Mouse (Mus musculus) heart, adult 11 months (tissue): Measurements from ENCODE around the gene Dph1.
A peak's percentile ranks its signal among the peaks of the same experiment; 100 is the strongest.
"Not testable (repeated sequence)": the region's sequence is repeated elsewhere in the genome, so short reads cannot be mapped to it uniquely, and the experiment has no call there.

ENCODE experiments used
- DNase-seq: peaks from one replicate; pipeline ENCODE4 v3.0.0; 2022

Dph1 gene

DNA sequence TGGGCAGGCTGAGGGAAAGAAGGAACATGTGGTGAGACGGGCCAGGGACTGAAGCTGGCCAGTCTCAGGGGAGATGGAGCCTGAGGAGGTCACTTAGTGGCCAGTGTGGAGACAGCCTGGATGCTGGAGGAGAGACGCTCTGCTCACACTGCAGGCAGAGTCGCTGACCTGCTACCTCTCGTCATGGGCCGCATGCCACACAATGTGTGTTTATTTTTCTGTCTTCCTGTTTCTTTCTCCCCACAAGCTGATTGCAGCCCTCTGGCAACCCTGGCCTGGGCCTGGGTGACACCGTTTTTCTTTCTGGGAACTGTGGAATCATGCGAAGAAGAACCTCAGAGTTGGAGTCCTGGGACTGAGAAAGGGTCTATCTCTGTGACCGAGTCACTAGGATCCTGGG, 10.7 kb upstream of the Dph1 start:
- no peak for DNase-seq

DNA sequence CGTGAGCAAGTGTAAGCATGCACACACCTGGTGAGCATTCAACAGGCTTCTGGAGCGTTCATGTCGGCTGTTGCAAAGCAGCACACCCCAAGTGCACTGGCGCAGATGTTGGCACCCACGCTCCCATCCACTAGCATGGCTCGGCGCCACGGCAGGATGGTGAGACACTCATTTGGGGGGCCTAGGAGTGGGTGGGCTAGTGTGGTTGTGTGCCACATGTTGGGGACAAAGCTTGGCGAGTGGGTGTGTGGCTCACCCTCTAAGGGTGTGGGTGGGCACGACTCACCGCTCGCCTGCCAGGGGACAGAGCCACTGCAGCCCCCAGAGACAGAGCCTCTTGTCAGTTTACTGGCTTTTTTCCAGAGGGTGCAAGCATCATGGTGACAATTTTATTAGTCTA, 9.9 kb upstream of the Dph1 start:
- no peak for DNase-seq

DNA sequence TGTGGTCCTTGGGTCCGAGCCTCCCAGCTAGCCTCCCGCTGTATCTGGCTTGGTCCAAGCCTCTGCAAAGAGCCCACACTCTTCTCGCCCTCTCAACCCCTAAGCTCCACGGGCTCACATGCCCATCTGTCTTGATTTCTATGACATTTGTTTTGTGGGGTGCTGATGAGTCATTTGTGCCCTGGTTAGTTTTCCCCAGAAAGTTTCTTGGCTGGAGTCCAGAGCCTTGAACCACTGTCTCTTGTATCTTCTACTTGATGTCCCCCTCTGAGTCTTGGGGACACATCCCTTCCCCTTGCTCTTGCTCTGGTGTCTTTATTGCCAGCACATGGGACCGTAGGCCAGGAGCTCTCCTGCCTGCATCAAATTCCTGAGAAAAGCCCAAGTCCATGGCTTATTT, 8.9 kb upstream of the Dph1 start:
- no peak for DNase-seq

DNA sequence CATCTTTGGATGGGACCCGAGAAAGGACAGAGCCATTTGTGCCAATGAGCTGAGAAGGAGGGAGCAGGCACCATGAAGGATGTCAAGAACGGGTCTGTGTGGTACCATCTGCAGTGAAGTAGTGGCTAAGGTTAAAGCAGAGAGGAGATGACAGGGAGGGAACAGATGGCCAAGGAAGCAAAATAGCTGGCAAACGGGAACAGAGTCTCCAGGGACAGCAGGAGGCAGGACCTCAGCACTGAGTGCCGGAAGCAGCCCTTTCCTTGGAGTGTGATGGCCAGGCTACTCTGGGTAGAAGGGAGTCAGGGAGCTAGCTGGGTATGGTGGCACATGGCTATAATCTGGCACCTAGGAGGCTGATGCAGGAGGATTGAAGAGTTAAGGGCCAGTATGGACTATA, 7.8 kb upstream of the Dph1 start:
- DNase-seq, result no peak

DNA sequence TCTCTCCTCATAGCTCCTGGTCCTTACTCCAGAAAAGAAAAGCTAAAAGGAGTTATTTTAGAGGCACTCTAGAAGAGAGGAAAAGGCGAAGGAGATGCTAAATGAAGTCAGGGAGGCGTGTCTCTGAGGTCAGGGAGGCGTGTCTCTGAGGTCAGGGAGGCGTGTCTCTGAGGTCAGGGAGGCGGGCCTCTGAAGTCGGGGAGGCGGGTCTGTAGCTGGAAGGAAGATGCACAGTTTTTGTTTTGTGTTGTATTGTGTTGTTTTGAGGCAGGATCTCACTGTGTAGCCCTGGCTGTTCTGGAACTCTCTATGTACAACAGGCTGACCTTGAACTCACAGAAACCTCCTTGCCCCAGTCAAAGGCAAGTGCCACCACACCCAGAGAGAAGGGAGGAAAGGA, 6.9 kb upstream of the Dph1 start:
- DNase-seq, result no peak

DNA sequence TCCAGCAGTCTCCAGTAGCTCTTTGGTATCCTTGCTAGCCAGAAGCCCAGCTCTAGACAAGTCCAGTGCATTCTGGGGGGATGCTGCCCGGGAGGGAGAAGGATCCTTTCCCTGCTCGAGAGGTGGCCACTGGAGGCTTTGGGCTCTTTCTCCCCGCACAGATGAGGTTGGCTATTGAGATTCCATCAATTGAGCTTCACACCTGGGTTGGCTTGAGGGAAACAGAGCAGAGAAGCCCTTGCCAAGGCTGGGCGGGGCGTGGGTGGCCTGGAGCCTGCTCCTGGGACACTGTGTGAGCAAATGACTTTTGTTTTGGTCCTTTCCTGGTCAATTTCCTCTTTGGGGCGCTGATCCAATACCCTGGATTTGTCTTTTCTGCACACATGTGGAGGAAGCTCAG, 5.1 kb upstream of the Dph1 start:
- peak; percentile 84 for DNase-seq

DNA sequence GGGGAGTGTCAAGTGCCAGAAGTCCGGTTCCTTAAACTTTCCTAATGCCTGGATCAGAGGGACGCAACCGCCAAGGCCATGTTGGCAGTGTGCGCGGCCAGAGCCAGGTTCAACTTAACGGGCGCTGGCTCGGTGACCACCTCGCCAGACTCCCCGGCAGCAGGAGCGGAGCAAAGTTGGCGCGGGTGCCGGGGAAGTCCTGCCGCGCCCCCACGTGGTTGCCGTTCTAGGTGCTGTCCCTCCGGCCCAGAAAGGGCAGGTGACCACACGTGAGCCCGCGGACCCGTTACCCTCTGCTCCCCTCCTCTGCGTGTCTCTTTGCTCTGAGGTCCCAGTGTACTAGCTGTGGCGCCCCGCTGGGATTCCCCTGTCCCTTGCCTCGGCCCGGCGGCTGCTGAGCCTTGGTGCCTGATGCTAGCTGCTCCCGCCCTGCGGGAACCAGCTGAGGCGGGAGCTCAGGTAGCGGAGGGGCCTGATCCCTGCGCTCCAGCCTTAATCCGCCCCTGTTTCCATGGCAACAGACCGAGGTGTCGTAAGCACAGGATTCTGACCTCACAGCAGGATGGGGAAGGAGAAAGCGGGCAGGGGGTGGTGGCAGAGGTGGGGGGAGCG, 3.9 kb upstream of the Dph1 start:
- peak; percentile 95 for DNase-seq

DNA sequence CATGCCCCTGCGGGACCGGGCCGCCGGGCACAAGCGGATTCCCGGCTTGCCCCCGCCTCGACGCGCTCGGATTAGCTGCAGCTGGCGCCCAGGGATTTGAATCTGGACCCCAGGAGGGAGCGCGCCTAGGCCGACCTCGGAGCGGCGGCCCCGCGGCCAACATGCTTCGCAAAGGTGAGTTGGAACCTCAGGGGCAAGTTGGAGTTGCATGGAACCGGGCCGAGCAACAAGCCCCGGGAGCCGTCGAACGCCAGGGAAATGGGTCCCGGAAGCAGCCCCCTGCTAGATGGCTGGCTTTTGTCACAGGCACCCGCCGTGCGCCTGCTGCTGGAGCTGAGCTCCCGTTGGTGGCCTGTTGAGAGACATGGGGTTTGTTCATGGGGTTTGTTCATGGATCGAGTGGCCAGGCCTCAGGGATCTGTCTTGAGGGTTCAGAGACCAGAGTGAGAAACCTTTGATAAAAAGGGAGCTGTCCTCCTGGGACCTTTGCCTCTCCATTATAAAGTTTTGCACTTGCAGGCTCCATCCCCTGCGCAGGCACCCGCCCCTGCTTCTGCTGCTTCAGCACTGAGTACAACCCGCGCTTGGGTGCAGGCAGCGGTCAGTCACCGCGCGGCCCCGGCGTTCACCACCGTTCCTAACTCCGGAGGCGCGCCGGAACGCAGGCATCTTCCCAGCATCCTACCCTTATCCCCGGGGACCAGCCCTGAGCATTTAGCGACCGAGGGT, 3.2 kb upstream of the Dph1 start:
- peak; percentile 92 for DNase-seq

DNA sequence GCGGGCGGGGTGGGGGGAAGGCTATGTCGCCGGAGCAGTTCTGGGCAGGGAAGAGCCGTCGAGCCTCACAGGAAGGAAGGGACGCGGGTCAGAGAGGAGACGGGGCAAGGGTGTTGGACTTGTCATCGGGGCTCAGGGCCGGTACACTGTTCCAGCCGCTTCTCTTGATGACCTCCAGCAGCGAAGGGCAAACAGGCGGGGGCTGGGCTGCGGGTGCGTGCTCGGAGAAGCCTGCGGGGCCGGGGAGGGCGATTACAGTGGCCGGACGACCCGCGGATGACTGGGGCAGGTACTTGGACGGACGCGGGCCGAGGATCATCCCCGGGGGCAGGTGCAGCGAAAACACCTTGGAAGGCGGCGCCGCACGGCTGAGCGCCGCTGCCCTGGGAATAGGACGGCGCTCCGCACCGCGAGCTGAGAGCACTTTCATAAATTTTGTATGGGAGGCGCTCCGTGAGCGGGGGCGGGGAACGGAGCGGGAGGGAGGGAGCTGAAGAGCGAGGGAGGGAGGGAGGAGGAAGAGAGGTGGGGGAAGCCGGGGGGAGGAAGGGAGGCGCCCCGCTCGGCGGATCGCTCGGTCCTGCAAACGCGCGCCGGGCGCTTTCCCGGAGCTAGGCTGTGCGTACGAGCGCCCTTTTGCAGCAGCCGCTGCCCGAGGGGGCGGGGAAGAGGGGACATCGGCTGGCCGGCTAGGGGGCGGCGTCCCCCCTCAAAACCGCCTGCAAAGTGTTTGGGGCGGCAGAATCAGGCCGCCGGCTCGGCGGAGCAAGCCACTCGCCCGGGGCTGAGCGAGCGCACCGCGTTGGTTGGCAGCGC, 2.4 kb upstream of the Dph1 start, which contains the start of gene Rtn4rl1:
Gene Rtn4rl1 (plus strand): TSS at position 528 of the 816 bp plus-strand sequence.
- peak; percentile 98 for DNase-seq

DNA sequence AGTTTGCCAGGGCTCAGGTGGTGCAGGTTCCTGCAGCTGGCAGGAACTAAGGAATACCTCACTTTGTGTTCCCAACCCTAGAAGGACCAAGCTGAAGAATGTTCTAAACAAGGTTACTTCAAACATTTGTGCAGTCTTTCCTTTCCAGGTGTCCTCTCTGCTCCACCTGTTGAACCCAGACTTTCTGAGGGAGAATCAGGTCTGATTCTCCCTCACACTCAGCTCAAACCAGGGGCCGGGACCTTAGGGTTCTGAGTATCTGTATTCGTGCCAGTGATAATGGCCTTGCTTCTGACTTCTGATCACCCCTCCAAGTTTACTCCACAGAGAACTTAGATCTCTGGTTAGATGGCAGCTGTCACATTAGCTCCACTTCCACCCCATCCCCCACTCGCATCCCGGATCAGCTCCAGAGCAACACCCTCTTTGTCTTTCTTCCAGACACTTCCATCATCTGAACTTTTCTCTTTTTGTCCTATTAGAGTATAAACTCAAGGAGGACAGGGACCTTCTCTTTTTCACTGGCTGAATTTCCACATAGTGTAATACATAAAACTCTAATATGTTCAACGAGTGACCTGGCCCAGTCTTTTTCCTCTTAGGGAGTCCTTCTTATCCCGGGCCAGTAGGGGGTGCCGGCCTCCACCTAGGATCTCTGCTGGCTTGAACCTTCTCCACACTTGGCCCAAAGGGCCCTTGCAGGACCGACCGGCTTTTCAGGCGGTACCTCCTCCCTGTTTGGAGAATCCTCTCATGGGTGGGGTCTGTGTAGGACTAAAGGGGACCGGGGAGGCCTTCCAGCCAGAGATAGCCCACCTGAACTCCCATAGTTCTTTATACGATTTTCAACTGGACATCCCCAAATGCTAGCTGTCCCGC, 1.5 kb upstream of the Dph1 start:
- DNase-seq, result peak; percentile 98

DNA sequence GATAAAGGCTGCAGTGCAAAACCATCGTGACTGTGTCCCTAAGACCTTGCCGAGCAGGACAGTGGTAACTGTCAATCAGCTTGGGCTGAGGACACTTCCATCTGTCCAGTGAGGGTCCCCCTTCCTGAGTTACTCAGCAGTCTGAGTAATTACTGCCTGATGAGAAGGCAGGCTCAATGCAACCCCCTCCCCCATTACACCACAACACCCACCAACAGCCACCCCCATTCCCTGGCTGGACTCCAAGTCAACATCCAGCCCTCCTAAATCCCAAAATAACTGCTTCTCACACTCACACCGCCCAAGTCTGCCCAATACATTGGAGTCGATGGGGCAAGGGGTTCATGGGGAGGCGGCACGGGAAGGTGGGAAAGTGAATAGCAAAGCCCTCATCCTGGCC, 800 bp upstream of the Dph1 start:
- DNase-seq, result peak; percentile 92

DNA sequence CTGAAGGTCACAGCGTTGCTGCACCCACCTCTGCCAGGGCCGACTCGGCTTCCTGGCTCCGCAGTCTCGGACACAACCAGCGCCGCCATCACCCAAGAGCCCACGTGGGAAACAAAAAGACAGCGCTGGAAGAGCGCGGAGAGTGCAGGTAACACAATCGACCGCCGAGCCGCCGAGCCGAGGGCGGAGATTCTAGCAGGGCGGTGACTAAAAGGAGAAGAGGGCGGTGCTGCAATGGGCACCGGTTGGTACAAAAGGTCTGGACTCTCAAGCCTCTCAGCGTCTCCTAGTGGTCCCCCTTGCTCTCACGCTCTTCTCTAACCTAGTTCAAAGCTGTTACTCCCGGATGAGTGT, 693 bp downstream of the Dph1 start:
- peak; percentile 97 for DNase-seq

DNA sequence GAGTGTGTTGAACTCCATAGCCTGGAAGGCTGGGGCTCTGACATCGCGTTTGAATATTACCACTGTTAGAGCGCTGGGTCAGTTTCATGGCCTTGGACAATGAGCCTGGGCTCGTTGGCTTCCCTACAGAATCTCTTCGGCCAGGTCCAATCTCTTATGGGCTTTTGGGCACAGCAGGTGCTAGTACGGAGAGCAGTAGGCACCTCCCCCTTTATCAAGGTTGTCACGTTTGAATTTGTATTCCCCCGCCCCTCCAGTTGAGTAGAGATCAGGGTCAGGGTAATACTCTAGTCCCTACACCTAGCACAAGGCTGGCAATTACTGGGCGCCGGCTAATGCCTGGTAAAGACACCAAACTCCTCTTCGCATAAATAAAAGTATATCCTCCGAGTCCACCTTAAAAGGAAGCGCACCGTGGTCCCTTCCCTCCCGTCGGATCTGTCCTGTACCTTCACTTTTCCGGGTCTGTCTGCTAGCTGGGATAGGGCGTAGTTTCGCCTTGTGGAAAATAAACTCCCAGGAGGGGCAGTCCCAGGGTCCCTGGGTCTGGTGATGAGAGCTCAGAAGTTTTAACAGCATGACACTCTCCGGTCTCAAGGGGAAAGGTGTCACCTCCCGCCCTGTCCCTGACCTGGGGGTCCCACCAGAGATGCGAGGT, 1.2 kb downstream of the Dph1 start:
- peak; percentile 90 for DNase-seq

DNA sequence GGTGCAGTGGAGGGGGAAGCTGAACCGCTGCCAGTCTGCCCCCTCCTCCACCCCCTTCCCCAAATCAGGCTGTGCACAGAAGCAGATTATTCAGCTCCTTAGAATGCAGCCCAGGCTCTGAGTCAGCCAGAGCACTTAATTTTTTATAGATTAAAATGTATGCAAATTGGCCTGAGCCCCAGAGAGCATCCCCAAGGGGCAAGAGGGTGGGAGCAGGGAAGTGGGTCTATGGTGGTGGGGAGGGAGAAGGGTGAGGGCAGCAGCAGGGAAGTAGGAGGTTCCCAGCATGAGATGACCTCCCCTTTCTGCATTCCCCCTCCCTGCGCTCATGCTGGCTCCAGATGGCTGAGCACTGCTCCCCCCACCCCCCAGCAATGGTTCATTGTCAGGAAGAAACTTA, 6.1 kb downstream of the Dph1 start:
- no peak for DNase-seq

DNA sequence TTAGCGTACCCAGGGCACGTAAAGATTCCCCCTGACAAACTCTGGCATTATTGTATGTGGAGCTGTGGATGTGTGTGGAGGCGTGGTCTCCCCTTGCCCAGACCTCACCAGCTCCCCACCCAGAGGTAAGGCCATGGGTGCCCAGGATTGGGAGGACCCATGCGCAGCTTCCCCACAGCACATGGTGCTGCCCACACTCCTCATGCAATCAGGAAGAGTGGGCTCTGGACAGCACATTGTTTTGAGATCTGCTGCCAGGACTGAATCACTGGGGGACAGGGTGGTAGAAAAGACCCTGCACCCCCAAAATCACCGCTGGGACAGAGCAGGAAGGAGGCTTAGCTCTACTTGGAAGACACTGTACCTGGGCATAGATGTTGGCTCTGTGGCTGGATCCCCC, 6.5 kb downstream of the Dph1 start:
- no peak for DNase-seq

DNA sequence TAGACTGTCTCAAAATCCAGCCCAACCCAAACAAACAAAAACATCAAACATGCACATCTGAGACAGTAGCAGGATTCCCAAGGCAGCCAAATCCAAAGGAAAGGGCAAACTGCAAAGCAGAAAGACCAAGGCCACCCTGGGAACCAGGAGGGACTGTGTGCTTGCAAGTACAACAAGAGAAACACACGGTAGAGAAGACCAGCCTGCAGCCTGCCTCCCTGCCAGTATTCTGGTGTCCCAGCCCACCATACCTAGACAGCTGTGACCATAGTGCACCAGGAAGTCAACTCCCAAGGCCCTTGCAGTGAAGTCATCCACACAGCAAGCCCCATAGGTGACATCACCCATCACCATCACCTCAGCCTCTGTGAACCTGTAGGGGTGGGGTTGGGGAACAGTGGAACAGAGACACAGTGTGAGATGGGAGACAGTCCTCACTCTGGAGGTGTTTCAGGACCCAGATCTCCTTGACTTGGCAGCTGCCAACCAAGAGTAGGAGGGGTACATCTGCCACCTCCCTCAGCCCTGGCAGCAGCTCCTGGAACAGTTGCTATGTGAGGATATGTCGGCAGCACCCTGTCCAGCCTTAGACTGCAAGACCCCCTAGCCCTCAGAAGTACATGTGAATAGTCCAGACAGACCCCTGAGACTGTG, 7.0 kb downstream of the Dph1 start:
- no peak for DNase-seq

DNA sequence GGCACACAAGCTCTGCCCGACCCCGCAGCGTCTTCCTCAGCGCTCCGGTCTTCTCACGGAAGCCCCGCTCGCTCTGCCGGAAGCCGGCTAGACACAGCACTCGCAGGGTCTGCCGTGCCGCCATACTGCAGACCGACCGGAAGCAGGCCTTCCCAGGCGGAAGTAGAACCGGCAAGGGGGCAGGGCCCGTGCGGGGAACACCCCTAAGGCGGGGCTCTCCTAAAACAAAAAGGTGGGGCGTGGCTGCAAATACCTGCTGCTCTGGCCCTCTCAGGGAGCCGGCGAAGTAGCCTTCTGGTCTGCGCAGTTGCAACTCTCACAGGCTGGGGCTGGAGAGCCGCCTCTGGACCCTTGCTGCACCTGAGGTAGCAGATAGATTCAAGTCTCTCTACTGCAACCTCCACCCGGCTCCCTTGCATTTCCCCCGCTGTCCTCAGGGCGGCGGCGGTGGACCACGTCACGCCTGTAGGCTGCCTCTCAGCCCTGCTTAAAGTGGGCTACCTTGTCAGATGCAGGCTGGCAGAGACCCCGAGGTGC, 12.3 kb downstream of the Dph1 start, which contains the start of gene Ovca2:
Gene Ovca2 (minus strand): TSS at position 164 of the 537 bp plus-strand sequence.
- DNase-seq, result peak; percentile 98

DNA sequence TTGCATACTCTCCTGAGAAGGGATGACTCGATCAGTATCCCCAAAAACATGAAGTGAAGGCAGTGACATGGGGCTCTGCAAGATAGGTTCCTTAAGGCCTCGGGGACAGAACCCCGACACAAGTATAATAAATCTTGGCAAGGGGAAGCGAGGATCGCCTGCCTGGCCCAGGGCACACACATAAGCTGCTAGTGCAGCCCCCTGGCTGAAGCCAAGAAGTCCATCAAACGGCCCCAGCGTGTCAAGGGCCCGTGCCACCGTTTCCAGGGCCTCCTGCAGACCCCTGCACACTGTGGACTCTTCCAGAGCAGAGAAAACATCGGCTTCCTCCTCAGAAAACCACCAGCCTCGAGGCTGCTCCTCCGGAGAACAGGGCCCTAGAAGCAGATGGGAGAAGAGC, 13.0 kb downstream of the Dph1 start:
- DNase-seq, result peak; percentile 93

DNA sequence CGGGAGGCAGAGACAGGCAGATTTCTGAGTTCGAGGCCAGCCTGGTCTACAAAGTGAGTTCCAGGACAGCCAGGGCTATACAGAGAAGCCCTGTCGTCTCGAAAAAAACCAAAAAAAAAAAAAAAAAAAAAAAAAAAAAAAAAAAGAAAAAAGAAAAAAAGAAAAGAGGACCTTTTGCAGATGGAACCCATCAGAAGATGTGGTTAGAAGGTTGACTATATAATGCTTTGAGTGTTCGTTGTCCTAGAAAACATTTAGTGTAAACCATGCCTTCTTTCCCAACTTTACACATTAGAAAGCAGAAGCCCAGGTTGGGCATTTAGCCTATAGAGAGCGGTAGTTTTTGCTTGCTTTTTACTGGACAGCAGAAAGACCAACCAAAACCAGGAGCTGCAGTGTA, 16.5 kb downstream of the Dph1 start:
- DNase-seq, result not testable (repeated sequence)

DNA sequence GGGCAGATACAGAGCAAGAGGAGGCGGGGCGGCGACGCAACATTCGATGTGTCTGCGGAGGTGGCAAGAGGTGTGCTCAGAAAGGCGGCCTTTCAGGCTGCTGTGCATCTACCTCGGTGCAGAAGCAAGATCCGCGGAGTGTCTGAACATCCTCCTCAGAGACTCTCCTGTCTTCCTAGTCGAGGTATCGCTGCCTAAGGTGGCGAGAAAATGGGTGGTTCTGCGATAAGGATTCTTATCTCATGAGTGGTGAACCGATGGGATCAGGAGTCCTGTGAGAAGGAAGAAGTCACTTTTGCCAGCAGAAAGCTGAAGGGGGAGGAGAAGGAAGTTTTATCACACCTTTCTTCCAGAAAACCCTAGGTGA, 17.3 kb downstream of the Dph1 start:
- no peak for DNase-seq

DNA sequence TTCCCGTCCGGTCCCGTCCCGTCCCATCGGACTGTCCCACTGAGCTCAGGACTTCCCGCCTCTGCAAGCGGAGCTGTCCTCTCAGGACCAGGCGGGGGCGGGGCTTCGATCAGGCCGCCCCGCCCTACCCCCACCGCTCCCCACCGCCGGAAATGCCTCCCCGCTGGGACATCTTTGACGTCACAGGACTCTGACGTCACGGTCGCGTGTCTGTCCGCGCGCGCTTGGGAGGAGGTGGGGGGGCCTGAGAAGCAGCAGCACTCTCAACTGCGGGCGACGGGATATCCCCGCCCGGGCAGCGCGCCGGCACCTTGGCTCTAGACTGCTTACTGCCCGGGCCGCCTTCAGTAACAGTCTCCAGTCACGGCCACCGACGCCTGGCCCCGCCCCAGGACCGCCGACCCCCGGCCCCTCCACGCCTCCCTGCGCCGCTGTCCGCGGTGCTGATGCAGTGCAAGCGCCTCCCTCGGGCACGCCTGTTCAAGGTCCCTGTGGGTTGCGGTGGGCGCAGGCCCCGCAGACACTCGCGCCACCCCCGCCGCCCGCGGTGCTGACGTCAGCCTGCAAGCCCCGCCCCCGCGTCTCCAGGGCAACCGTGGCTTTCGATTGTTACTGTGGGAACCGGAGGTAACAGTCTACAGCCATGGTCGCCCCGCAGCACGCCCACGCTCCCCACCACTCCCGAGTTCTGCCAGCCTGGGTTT, 17.8 kb downstream of the Dph1 start:
- DNase-seq, result peak; percentile 98
